In the genomic region with DNA sequence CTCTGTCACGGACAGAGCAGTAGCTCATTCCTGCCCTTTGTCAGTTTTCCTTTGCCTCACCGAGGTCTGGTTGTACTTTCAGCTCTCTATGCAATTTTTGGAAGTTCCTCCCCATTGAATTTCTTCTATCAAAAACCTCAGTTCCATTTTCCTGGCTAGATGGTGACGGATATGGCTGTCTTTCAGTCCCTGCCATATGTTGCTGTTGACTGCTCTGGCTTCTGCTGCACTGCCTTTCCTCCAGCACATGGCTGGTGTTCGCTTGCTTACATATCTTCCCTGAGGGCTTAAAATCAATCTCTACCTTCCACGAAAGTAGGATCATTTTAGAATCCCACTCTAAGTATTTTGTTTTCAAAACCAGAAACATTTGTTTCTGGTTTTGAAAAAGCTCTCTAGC, we compare ENCODE assay signal across 21 mouse cellular contexts. TPM values are rescaled to one million over a fixed set of nuclear protein-coding genes. Genes with fewer than 3 reads are reported as not detected.
"Had no signal": no experiment of that assay in that cellular context is flagged by ENCODE, and none has a peak within 500 bp of the region (broad histone marks: within the 10 kb centered on the region; RNA-seq: fewer than 3 reads in every experiment).

No protein-coding gene starts in this region.

- H3K4me2 ChIP-seq: limb, embryonic 15.5 days; liver, embryonic 12.5 days; lung, embryonic 14.5 days; neural tube, embryonic 13.5 days had no signal

- H3K4me1 ChIP-seq: limb, embryonic 15.5 days; liver, embryonic 12.5 days had no signal

- H3K36me3 ChIP-seq: limb, embryonic 15.5 days; liver, embryonic 12.5 days; midbrain, embryonic 10.5 days; neural tube, embryonic 13.5 days had no signal

- H3K27me3 ChIP-seq: limb, embryonic 15.5 days; liver, embryonic 12.5 days; neural tube, embryonic 13.5 days had no signal

- H3K4me3 ChIP-seq: limb, embryonic 15.5 days; liver, embryonic 12.5 days; midbrain, embryonic 10.5 days; neural tube, embryonic 13.5 days had no signal

- H3K27ac ChIP-seq: limb, embryonic 15.5 days; liver, embryonic 12.5 days; midbrain, embryonic 10.5 days; neural tube, embryonic 13.5 days had no signal

- H3K9ac ChIP-seq: limb, embryonic 15.5 days; liver, embryonic 12.5 days; lung, embryonic 14.5 days; neural tube, embryonic 13.5 days had no signal

- DNase-seq: kidney, postnatal 25 days; lung, embryonic 14.5 days; lung, postnatal 10 days; lung, postnatal 4 days; retina, postnatal 1 day; right cerebral cortex, postnatal 4 days; spleen, adult 18-20 months; thymus, adult 18-20 months; thymus, postnatal 14 days had no signal

- H3K9me3 ChIP-seq: limb, embryonic 15.5 days; liver, embryonic 12.5 days; midbrain, embryonic 10.5 days; neural tube, embryonic 13.5 days had no signal

- ATAC-seq: liver, embryonic 12.5 days; midbrain, embryonic 16.5 days had no signal

RNA-seq across cellular contexts. Expression of a gene that starts 16.5 kb away (rescaled TPM):
- total RNA-seq: layer of hippocampus, postnatal 14 days; left cerebral cortex, adult 8-10 months; left cerebral cortex, postnatal 25 days had no signal
- polyA plus RNA-seq: kidney, embryonic 16.5 days; limb, embryonic 11.5 days; limb, embryonic 15.5 days; liver, embryonic 12.5 days; liver, embryonic 16.5 days; lung, embryonic 14.5 days; midbrain, embryonic 10.5 days; midbrain, embryonic 16.5 days; neural tube, embryonic 13.5 days; stomach, embryonic 14.5 days had no signal
